Mouse (Mus musculus): ENCODE data around the gene Tmem104.

- no peak for TF ChIP-seq CTCF (IDR thresholded peaks at IDR 0.05; ENCODE audit: extremely low read depth, insufficient read length, insufficient replicate concordance, low read depth, low read length)
- peak; percentile 98 for TF ChIP-seq POLR2A (IDR thresholded peaks at IDR 0.05; ENCODE audit: low read depth, low read length)
Observed at GRCm38 (mm10) chr11:115276780-115277603, 89.7 kb downstream of the Tmem104 start, which contains the start of gene Fdxr.
